Mouse (Mus musculus) CD8-positive naive resting alpha-beta T cell, adult 2 months (primary cell): ENCODE measurements around the gene Olfr15.
A peak's percentile ranks its signal among the peaks of the same experiment; 100 is the strongest.

Experiments
- DNase-seq, 2 experiments: peaks; one replicate each; pipeline ENCODE4 v3.0.0; 2022; ENCODE audit warnings: low read depth in 2 of 2, low spot score in 2 of 2

Olfr15 gene

GRCm38 (mm10) chr16:3872216-3873047, 41.8 kb downstream of the Olfr15 start, which contains the start of gene Naa60:
Naa60 (plus strand) TSS chr16:3872375.
- peak; percentile 83 to 84 for DNase-seq

DNA sequence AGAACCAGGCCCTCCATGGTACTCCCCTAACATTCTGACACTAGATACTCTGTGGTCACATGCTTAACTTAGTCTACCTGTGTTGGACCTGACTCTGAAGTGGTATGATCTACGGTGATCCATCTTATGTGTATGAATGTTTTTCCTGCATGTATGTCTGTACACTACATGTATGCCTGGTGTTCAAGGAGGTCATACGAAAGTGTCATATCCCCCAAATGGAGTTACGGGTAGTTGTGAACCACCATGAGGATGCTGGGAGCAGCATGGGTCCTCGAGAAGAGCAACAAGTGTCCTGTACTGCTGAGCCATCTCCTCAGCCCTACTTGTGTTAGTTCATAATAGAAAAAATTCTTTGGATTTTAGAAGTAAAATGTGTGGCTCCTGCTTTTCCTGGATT, 45.7 kb downstream of the Olfr15 start:
- no peak for DNase-seq

GRCm38 (mm10) chr16:3884201-3885064, 53.8 kb downstream of the Olfr15 start, which contains the start of the genes Zfp597 and Gm20695:
Zfp597 (minus strand) TSS chr16:3884561.
Gm20695 (plus strand) TSS chr16:3884648.
- DNase-seq: peak; percentile 82 to 87

DNA sequence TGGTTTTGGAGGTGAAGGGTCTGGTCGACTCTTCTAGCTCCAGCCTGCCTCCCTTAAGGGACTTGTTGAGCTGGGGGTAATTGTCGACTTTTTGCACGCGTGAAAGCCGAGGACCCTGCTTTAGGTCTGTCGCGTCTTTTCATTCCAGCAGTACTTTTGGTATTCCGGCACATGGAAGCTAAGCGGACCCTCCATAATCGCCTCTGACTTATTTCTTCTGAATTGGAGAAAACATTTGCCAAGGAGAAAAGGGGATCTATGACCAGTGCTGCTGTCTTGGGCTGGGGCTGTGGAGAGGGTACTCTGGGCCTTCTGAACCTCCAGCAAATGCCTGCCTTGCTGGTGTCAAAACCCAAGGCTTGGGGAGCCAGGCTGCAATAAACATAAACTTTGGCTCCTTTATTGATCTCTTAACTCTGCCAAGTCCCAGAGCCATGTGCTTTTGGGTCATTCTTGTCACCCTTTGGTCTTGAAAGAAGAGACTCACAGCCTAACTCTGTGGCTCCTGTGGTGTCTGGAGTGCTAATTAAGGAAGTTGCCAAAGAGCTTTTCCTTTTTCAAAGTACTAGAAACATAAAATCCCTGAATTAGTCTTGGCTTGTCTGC, 54.5 kb downstream of the Olfr15 start:
- DNase-seq: no peak

DNA sequence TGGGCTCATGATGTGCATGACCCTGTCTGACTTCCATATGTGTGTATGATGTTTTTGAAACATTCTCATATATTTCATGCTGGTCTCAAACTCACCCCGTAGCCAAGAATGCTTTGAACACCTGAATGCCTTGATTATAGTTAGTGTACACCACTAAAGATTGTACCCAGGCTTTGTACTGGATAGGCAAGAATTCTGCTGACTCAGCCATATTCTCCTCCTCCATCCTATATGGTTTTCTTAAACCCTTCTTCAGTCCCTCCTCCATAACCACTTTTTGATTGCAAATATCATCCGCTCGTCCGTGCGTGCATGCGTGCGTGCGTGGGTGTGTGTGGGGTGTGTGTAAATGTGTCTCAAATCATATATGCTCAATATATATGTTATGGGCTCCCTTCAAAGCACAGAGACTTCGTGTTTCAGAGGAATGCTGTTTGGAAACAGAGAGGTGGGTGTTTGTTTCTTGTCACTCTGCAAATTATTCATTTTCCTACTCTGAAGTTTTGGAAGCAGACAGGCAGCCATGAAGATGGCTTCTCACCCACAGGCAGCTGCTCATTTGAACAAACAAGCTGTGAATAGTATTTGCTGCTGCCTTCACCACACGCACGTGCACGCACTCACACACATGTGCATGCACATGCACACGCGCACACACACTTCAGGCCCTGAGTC, 61.1 kb downstream of the Olfr15 start:
- no peak for DNase-seq

DNA sequence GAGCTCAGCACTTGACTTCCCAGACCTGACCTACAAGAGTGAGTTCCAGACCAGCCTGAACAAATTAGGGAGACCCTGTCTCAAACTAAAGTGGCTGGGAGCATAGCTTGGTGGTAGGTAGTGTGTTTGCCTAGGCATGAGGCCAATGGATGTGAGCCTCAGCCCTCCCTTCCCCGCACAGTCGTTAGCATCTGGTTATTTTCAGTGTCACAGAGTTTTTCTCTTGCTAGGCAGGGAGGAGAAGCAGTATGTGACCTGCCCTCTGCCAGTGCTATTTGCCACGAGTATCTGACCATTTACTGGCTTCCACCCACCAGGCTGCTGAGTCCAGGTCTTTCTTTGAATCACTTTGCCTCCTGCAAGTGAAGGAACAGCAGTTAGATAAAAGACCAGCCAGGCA, 63.1 kb downstream of the Olfr15 start:
- no peak for DNase-seq
